Mouse (Mus musculus) lung, adult 2 months (tissue): ENCODE results near the gene Mical3.

ENCODE experiments used
- CTCF ChIP-seq: fragments of 200-500 bp; IDR thresholded peaks from 2 replicates; pipeline ENCODE4 v1.5.1; 2011; ENCODE audit warnings: mild to moderate bottlenecking, low read length, control low read depth; ENCODE audit not compliant: insufficient read depth
- POLR2A ChIP-seq: fragments of 200-500 bp; IDR thresholded peaks from 2 replicates; pipeline ENCODE4 v1.6.1; 2011; ENCODE audit warnings: low read depth, mild to moderate bottlenecking, control low read depth, low read length, borderline replicate concordance; ENCODE audit errors: extremely low read depth

DNA sequence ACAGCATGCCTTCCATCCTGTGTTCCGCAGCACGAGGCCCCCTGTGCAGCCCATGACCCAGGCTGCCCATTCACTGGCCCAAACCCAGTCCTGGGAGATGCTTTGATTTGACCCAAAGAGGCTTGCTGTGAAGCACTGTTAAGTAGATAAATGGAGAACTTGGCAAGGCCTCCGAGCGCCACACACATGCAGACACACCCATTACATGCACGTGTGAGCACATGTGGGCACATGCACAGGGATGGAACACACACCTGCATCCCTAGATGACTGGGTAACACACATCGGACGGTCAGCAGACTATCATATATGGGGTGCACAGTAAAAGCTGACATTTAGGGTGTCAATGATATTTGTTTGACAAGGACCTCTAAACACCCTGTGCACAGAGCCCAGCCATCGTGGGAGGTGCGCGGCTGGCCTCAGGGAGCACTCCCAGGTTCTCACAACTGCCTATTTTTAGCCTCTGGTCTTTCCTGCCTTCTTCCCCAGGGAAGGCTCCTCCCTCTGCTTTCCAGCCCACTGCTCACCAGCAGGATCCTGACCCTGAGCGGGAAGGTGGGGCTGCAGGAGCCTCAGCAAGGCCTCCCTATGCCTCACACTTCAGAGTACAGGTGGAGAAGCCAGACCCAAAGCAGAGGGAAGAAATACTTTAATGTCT lies 63.2 kb downstream of the Mical3 start:
- TF ChIP-seq POLR2A (no peak), CTCF (no peak)
